Mouse (Mus musculus): ENCODE results near the gene Pdgfra.

Pdgfra gene

DNA sequence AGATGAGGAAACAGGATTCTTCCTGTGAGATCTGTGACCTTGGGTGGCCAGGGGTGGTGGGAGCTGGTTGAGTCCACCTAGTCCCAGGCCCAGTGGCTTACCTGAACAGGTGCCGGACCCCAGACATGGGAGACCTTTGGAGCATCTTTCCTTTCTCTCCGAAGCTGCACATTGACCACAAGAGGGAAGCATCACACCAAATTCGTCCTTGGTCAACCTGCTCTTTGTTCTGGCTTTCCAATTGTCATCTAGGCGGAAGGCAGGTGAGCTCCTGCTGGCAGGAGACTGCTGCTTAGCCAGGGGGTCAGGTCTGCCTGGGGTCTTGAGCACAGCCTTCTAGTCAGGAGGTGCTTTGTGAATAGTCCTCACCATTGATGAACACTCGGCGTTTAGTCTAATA lies 62.4 kb downstream of the Pdgfra start:
- peak; percentile 57 for DNase-seq

GRCm38 (mm10) chr5:75214929-75215328 lies 62.8 kb downstream of the Pdgfra start:
- DNase-seq = no peak

DNA sequence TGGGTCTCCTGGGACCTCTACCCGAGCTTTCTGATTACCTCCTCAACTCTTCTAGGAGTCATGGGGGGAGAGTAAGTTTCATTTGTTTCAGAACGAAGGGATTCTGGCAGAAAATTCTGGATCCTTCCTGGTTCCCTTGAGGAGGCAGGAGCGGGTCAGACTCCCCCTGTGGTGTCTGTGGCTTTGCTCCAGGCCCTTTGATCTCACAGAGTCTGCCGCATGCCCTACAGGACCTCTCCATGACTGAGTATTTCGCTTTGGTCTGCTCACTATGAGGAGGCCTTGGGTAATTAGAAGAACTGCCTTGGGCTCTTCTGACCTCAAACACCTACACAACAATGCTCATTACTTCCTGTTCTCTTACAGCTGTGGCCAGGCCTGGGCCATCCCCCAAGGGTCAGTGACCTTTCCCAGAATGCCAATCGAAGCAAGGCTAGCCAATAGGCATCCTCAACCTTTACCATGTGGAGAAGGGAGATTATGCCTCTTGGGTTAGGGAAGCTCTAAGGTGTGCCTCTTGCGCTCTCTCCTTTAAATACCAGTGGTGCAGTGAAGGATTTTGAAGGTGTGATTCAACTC lies 63.7 kb downstream of the Pdgfra start:
- DNase-seq = no peak

DNA sequence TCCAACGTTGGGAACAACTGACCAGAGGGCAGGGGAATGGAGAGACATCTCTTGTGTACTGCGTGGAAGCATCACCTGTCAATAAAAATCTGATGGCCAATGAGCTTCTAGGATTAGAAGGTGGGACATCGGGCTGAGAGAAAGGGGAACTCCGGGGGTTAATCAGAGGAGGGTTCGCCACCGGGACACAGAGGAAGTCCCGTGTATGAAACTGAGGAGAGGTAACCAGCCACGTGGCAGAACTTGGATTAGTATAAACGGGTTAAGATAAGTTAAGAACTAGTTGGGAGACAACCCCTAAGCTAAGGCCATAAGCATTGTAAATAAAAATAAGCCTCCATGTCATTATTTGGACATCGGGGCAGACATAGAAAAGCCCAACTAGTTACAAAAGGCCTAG lies 69.5 kb downstream of the Pdgfra start:
- DNase-seq = no peak

GRCm38 (mm10) chr5:75222491-75223265 lies 70.6 kb downstream of the Pdgfra start:
- DNase-seq = peak; percentile 74

- DNase-seq = peak; percentile 50
Observed at GRCm38 (mm10) chr5:75238363-75238762, 86.3 kb downstream of the Pdgfra start.

DNA sequence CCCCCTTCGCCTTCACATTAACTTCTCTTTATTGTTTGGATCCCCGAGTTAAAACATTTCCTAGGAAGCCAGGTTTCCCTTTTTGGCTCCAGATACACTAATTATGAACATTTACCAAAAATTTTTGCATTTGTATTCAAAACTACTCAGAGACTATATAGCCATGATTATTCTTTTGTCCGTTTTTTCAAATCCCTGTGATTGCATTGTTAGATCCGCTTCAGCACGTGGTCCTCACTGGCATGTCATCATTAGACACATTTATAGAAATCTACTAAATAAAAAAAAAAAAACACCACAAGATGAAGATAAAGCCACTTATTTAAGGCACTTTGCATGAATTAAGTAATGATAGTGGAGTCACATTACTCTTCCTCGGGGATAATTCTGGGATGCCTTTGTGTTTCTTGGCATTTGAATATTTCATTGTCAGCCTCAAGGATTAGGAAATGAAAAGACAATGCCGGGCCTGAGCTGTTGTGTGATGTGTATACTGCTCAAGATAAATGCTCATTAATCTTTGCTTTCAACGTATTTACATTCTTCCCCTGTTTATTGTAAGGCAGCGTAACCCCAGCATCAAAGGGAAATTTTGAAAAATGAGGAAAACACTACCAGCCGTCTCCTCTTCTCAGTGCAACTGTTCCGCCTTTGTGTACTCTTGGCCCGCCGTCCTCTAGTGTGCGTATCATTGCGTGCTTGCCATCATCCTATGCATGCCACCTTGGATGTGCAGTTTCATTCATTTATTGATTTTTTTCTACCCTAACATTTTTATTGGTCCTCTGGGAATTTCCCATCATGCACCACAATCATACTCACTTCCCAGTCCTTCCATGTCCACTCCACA lies 87.1 kb downstream of the Pdgfra start:
- no peak for DNase-seq

GRCm38 (mm10) chr5:75247070-75247740 lies 95.1 kb downstream of the Pdgfra start:
- DNase-seq = peak; percentile 55
